Mouse (Mus musculus) brain, embryonic 14.5 days (tissue): ENCODE measurements around the gene Gm17622. TPM values are rescaled to one million over a fixed set of nuclear protein-coding genes. Genes with fewer than 3 reads are reported as not detected.

ENCODE experiments used
- DNase-seq: peaks from one replicate; pipeline ENCODE4 v3.0.0-alpha.2; 2011; ENCODE audit warnings: low read depth
- CTCF ChIP-seq: fragments of 200-500 bp; IDR thresholded peaks from 2 replicates; pipeline ENCODE4 v1.5.1; 2012; ENCODE audit warnings: inconsistent platforms, mild to moderate bottlenecking, moderate library complexity, borderline replicate concordance; ENCODE audit not compliant: insufficient read depth, insufficient read length; ENCODE audit errors: extremely low read depth
- POLR2A ChIP-seq: fragments of 200-500 bp; IDR thresholded peaks from 2 replicates; pipeline ENCODE4 v1.6.1; 2012; ENCODE audit warnings: mild to moderate bottlenecking, inconsistent platforms, borderline replicate concordance; ENCODE audit not compliant: poor library complexity, insufficient read depth, insufficient read length, severe bottlenecking; ENCODE audit errors: extremely low read depth
- polyA plus RNA-seq: library from polyadenylated mRNA; depleted of rRNA; stranded (reverse); fragments of >200 nt; gene quantifications from 2 replicates; pipeline ENCODE4 v1.2.3, GENCODE M21; 2012

Gene Gm17622
- polyA plus RNA-seq, 1 experiment: not detected

- no peak for DNase-seq
- no peak for TF ChIP-seq CTCF
- TF ChIP-seq POLR2A: no peak
These were observed 19.6 kb upstream of the Gm17622 start, which contains the start of gene Ankdd1b for GRCm38 (mm10) chr13:96470957-96471356. TSS of gene Ankdd1b (minus strand) at chr13:96471198.

GRCm38 (mm10) chr13:96477226-96477625, 13.3 kb upstream of the Gm17622 start:
- no peak for TF ChIP-seq POLR2A
- TF ChIP-seq CTCF: no peak
- DNase-seq: no peak

- no peak for DNase-seq
- TF ChIP-seq CTCF (no peak), POLR2A (no peak)
These were observed 11.5 kb upstream of the Gm17622 start for GRCm38 (mm10) chr13:96478991-96479390.

- DNase-seq: no peak
- TF ChIP-seq CTCF (no peak), POLR2A (no peak)
These were observed 3.3 kb upstream of the Gm17622 start for GRCm38 (mm10) chr13:96487230-96487629.

- TF ChIP-seq POLR2A (no peak), CTCF (no peak)
These were observed 2.6 kb upstream of the Gm17622 start for GRCm38 (mm10) chr13:96487968-96488367.

GRCm38 (mm10) chr13:96496630-96497029, 6.1 kb downstream of the Gm17622 start:
- TF ChIP-seq POLR2A (no peak), CTCF (no peak)
- DNase-seq: no peak

More at GRCm38 (mm10) chr13:96487968-96488367, 2.6 kb upstream of the Gm17622 start:
- DNase-seq: no peak

- TF ChIP-seq POLR2A (no peak), CTCF (no peak)
- DNase-seq: no peak
These were observed 9.4 kb downstream of the Gm17622 start for GRCm38 (mm10) chr13:96499891-96500290.

GRCm38 (mm10) chr13:96505661-96506060, 15.1 kb downstream of the Gm17622 start:
- no peak for TF ChIP-seq CTCF
- no peak for DNase-seq

- TF ChIP-seq CTCF: no peak
- no peak for DNase-seq
These were observed 15.8 kb downstream of the Gm17622 start for GRCm38 (mm10) chr13:96506313-96506712.

GRCm38 (mm10) chr13:96507541-96507940, 17.0 kb downstream of the Gm17622 start:
- no peak for TF ChIP-seq CTCF
- no peak for DNase-seq

- no peak for TF ChIP-seq POLR2A
- no peak for TF ChIP-seq CTCF
These were observed 20.1 kb downstream of the Gm17622 start for GRCm38 (mm10) chr13:96510635-96511034.

GRCm38 (mm10) chr13:96511262-96511661, 20.7 kb downstream of the Gm17622 start:
- no peak for DNase-seq
- no peak for TF ChIP-seq CTCF
- no peak for TF ChIP-seq POLR2A

More at GRCm38 (mm10) chr13:96510635-96511034, 20.1 kb downstream of the Gm17622 start:
- no peak for DNase-seq

GRCm38 (mm10) chr13:96511893-96512292, 21.4 kb downstream of the Gm17622 start:
- no peak for DNase-seq
- no peak for TF ChIP-seq CTCF
- TF ChIP-seq POLR2A: no peak
